Mouse (Mus musculus) MEL (cell line): ENCODE measurements at regions not wholly inside any gene's neighbourhood (a gene's known extent, or its start where the extent isn't known, plus 50 kb on each side); places are given as distances from the start of the nearest gene placed in this dataset.
A peak's percentile ranks its signal among the peaks of the same experiment; 100 is the strongest.

Experiments used
- DNase-seq: peaks from one replicate; pipeline ENCODE4 v3.0.0; 2011; ENCODE audit warnings: low read depth, low spot score
- H3K27ac ChIP-seq: 2 replicates; pipeline ENCODE4 v1.5.1; 2012; ENCODE audit warnings: low read depth, mild to moderate bottlenecking, control low read depth, low read length, moderate library complexity; ENCODE audit not compliant: control insufficient read depth
- H3K27me3 ChIP-seq, 2 experiments: fragments of 150-350 bp in 1 of 2; sonication (generic) in 1 of 2; 2 replicates each; pipeline ENCODE4 v1.6.1; 2012; ENCODE audit warnings: low read length in 2 of 2, mild to moderate bottlenecking in 2 of 2, improper control_type of control experiment in 1 of 2, moderate library complexity in 1 of 2; ENCODE audit not compliant: insufficient read depth in 2 of 2, control insufficient read depth in 1 of 2
- H3K36me3 ChIP-seq, 2 experiments: 2 replicates each; pipeline ENCODE4 v1.6.1; 2012 to 2014; ENCODE audit warnings: low read length in 2 of 2, improper control_type of control experiment in 1 of 2, inconsistent platforms in 1 of 2, mild to moderate bottlenecking in 1 of 2; ENCODE audit not compliant: insufficient read depth in 2 of 2, control insufficient read depth in 1 of 2
- H3K4me1 ChIP-seq, 2 experiments: fragments of 150-350 bp in 1 of 2; sonication (generic) in 1 of 2; 2 replicates each; pipeline ENCODE4 v1.6.1; 2012; ENCODE audit warnings: low read length in 2 of 2, improper control_type of control experiment in 1 of 2, mild to moderate bottlenecking in 1 of 2; ENCODE audit not compliant: insufficient read depth in 2 of 2, control insufficient read depth in 1 of 2
- H3K4me3 ChIP-seq, 2 experiments: fragments of 150-350 bp in 1 of 2; sonication (generic) in 1 of 2; 2 replicates each; pipeline ENCODE4 v1.5.1; 2012; ENCODE audit warnings: low read depth in 2 of 2, low read length in 2 of 2, mild to moderate bottlenecking in 2 of 2, moderate library complexity in 2 of 2, control low read depth in 1 of 2, improper control_type of control experiment in 1 of 2; ENCODE audit not compliant: control insufficient read depth in 1 of 2, insufficient read depth in 1 of 2
- H3K79me2 ChIP-seq: 2 replicates; pipeline ENCODE4 v1.6.1; 2012; ENCODE audit warnings: mild to moderate bottlenecking, low read length, moderate library complexity; ENCODE audit not compliant: control insufficient read depth, poor library complexity, insufficient read depth
- H3K9ac ChIP-seq: 2 replicates; pipeline ENCODE4 v1.6.1; 2012; ENCODE audit warnings: low read depth, mild to moderate bottlenecking, control low read depth, low read length, moderate library complexity; ENCODE audit not compliant: control insufficient read depth, poor library complexity, severe bottlenecking
- H3K9me3 ChIP-seq: fragments of 150-350 bp; sonication (generic); replicated peaks from 2 replicates; pipeline ENCODE4 v1.6.1; 2012; ENCODE audit warnings: mild to moderate bottlenecking, low read length, improper control_type of control experiment, moderate library complexity; ENCODE audit not compliant: insufficient read depth
- CHD1 ChIP-seq: IDR thresholded peaks from 2 replicates; pipeline ENCODE4 v1.6.1; 2012; ENCODE audit warnings: low read depth, mild to moderate bottlenecking, inconsistent platforms, low read length, improper control_type of control experiment
- E2F4 ChIP-seq: IDR thresholded peaks from 2 replicates; pipeline ENCODE4 v1.6.1; 2011; ENCODE audit warnings: low read depth, low read length, improper control_type of control experiment, borderline replicate concordance
- EP300 ChIP-seq, 2 experiments: IDR thresholded peaks; 2 replicates each; pipeline ENCODE4 v1.6.1; 2011; ENCODE audit warnings: improper control_type of control experiment in 2 of 2, low read length in 2 of 2, low read depth in 1 of 2, mild to moderate bottlenecking in 1 of 2
- GABPA ChIP-seq: IDR thresholded peaks from 2 replicates; pipeline ENCODE4 v1.6.1; 2012; ENCODE audit warnings: low read depth, mild to moderate bottlenecking, inconsistent platforms, low read length, improper control_type of control experiment, moderate library complexity
- GATA1 ChIP-seq: IDR thresholded peaks from 2 replicates; pipeline ENCODE4 v1.6.1; 2011; ENCODE audit warnings: low read depth, low read length, improper control_type of control experiment
- MAFK ChIP-seq: IDR thresholded peaks from 2 replicates; pipeline ENCODE4 v1.6.1; 2011; ENCODE audit warnings: low read depth, mild to moderate bottlenecking, low read length, improper control_type of control experiment, borderline replicate concordance
- MAX ChIP-seq: IDR thresholded peaks from 2 replicates; pipeline ENCODE4 v1.6.1; 2011; ENCODE audit warnings: low read length, improper control_type of control experiment
- MXI1 ChIP-seq: IDR thresholded peaks from 2 replicates; pipeline ENCODE4 v1.6.1; 2011; ENCODE audit warnings: mild to moderate bottlenecking, low read depth, low read length, improper control_type of control experiment
- NELFE ChIP-seq: IDR thresholded peaks from 2 replicates; pipeline ENCODE4 v1.6.1; 2011; ENCODE audit warnings: low read depth, low read length, improper control_type of control experiment
- POLR2AphosphoS2 ChIP-seq: IDR thresholded peaks from 2 replicates; pipeline ENCODE4 v1.6.1; 2011; ENCODE audit warnings: low read length, improper control_type of control experiment
- POLR2AphosphoS5 ChIP-seq: IDR thresholded peaks from 2 replicates; pipeline ENCODE4 v1.6.1; 2012; ENCODE audit warnings: low read depth, borderline replicate concordance, mild to moderate bottlenecking, inconsistent platforms, low read length, moderate library complexity, mixed read lengths
- RCOR1 ChIP-seq: IDR thresholded peaks from 2 replicates; pipeline ENCODE4 v1.6.1; 2012; ENCODE audit warnings: low read depth, mild to moderate bottlenecking, inconsistent platforms, low read length, improper control_type of control experiment
- SIN3A ChIP-seq: IDR thresholded peaks from 2 replicates; pipeline ENCODE4 v1.6.1; 2012; ENCODE audit warnings: low read length, improper control_type of control experiment, inconsistent platforms
- TCF12 ChIP-seq: IDR thresholded peaks from 2 replicates; pipeline ENCODE4 v1.6.1; 2014; ENCODE audit warnings: low read depth, mild to moderate bottlenecking, inconsistent platforms, low read length, improper control_type of control experiment, moderate library complexity
- UBTF ChIP-seq: IDR thresholded peaks from 2 replicates; pipeline ENCODE4 v1.6.1; 2012; ENCODE audit warnings: low read depth, mild to moderate bottlenecking, inconsistent platforms, low read length, improper control_type of control experiment, moderate library complexity, borderline replicate concordance; ENCODE audit not compliant: insufficient read depth
- USF2 ChIP-seq, 2 experiments: IDR thresholded peaks; 2 replicates each; pipeline ENCODE4 v1.6.1; 2011 to 2012; ENCODE audit warnings: improper control_type of control experiment in 2 of 2, low read length in 2 of 2, borderline replicate concordance in 1 of 2, inconsistent platforms in 1 of 2, low read depth in 1 of 2, mild to moderate bottlenecking in 1 of 2; ENCODE audit not compliant: insufficient read depth in 1 of 2
- ZC3H11A ChIP-seq: IDR thresholded peaks from 2 replicates; pipeline ENCODE4 v1.6.1; 2012; ENCODE audit warnings: low read depth, mild to moderate bottlenecking, inconsistent platforms, low read length, improper control_type of control experiment
- ZMIZ1 ChIP-seq: IDR thresholded peaks from 2 replicates; pipeline ENCODE4 v1.6.1; 2012; ENCODE audit warnings: low read depth, mild to moderate bottlenecking, inconsistent platforms, low read length, improper control_type of control experiment, moderate library complexity
- ZNF384 ChIP-seq: IDR thresholded peaks from 2 replicates; pipeline ENCODE4 v1.6.1; 2012; ENCODE audit warnings: low read depth, mild to moderate bottlenecking, inconsistent platforms, low read length, improper control_type of control experiment

DNA sequence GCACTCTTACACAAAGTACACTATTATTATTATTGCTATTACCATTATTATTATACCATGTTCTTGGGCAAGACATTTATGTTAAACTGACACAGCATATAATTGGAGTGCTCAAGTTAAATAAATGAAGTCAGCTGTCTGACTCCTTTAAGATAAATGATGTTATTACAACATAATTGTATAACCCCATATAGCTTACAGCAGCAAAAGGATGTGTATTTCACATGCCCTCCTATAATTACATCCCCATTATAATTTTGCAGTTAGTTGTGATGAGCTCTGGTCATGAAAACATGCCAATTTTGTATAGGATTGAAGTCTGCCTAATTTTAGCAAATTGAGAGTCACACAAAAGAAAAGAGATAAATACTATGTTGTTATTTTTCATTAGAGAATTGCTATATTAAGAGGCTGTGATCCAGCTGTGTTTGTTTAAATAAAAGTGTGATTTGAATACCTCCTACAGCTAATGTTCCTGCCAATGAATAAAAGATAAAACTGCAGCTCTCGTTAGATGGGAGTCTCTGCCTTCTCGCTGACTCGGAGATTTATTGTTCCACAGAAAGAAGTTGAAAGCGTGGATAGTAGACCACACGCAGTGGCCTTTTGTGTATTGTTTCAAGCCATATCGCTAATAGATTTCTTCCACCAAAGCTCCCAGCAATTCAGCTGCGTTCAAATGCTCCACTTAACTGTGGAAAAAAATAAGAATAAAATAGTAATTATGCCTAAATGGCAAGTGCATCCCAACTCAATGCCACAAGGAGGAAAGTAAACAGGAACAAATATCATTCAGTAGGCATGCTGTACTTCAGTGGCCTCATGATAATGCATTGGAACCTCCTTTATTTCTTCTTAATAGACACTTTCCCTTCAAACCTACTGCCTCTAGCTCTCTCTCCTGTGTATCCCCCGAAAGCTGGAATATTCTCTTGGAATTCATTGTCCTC lies 194.9 kb upstream of the Gm10192 start:
- no peak for DNase-seq
- no peaks in the 10 kb centered on the region for H3K79me2 ChIP-seq
- H3K27ac ChIP-seq, result no peak overlapping the region
- H3K9ac ChIP-seq, result no peak overlapping the region
- H3K4me1 ChIP-seq, result no peaks in the 10 kb centered on the region
- no peaks in the 10 kb centered on the region for H3K27me3 ChIP-seq
- no peaks in the 10 kb centered on the region for H3K36me3 ChIP-seq
- no peaks in the 10 kb centered on the region for H3K9me3 ChIP-seq
- TF ChIP-seq GABPA (no peak), SIN3A (no peak), GATA1 (no peak), RCOR1 (no peak)
- TF ChIP-seq, all 39 proteins: peak for 0
- H3K4me3 ChIP-seq, result no peak overlapping the region

DNA sequence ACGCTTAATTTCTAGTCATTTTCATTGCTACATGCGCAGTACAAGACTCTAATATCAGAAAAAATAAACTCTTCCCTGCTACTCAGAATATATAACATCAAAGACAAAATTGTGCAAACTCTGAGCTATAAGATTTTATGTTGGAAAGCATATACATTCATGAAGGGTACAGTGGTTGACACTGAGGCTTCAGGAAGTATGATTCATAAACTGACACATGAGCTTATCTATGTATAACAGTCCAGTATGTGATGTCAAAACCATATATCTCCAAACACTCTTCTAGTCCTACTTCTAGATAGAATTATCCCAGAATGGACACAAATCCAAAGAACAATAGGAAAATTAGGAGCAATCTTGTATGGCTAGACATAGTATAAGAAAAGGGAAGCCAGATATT lies 177.5 kb upstream of the Gm10192 start:
- H3K36me3 ChIP-seq, result no peaks in the 10 kb centered on the region
- no peaks in the 10 kb centered on the region for H3K79me2 ChIP-seq
- TF ChIP-seq ZC3H11A (no peak), MAX (no peak), EP300 (IDR thresholded peaks at IDR 0.05; ENCODE audit: low read depth in 1 of 2, low read length in 2 of 2) (0 out of 4 replicates have a peak, but pooled peaks have one; percentile 5 to 21), ZNF384 (no peak), POLR2AphosphoS2 (no peak)
- no peak overlapping the region for H3K9ac ChIP-seq
- no peaks in the 10 kb centered on the region for H3K9me3 ChIP-seq
- no peaks in the 10 kb centered on the region for H3K27me3 ChIP-seq
- no peaks in the 10 kb centered on the region for H3K4me1 ChIP-seq
- DNase-seq, result no peak
- no peak overlapping the region for H3K27ac ChIP-seq
- H3K4me3 ChIP-seq, result no peak overlapping the region

DNA sequence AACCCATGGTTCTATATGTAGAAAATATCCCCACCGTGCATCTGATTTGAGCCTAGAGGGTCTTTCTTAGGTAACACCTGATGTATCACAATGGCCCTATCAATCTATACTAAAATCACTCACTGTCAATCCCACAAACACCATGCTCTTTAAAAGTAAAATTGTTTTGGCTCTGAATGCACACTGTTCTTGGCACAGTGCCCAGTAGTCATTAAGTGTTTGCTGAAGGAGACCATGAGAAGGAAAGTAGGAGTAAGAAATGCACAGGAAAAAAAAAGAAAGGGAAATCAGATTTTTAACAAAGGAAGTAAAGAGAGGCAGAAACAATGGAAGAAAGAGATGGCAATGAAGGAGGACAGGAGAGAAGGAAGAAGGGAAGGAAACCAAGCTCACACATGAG lies 175.0 kb upstream of the Gm10192 start:
- Histone ChIP-seq H3K9ac (no peak overlapping the region), H3K9me3 (no peaks in the 10 kb centered on the region), H3K27ac (no peak overlapping the region), H3K4me1 (no peaks in the 10 kb centered on the region), H3K36me3 (no peaks in the 10 kb centered on the region), H3K27me3 (no peaks in the 10 kb centered on the region), H3K4me3 (no peak overlapping the region), H3K79me2 (no peaks in the 10 kb centered on the region)
- peak; percentile 5 for DNase-seq
- no peak for TF ChIP-seq MAX
- TF ChIP-seq CHD1, result no peak
- TF ChIP-seq ZNF384, result no peak
- TF ChIP-seq POLR2AphosphoS2, result no peak
- no peak for TF ChIP-seq USF2 (IDR thresholded peaks at IDR 0.05; ENCODE audit: borderline replicate concordance in 1 of 2, insufficient read depth in 1 of 2, low read depth in 1 of 2, low read length in 2 of 2)
- no peak for TF ChIP-seq UBTF
- TF ChIP-seq MAFK, result no peak
- no peak for TF ChIP-seq TCF12
- TF ChIP-seq ZMIZ1, result no peak
- no peak for TF ChIP-seq E2F4
- TF ChIP-seq NELFE, result no peak
- no peak for TF ChIP-seq SIN3A
- no peak for TF ChIP-seq MXI1
- TF ChIP-seq POLR2AphosphoS5, result no peak
- no peak for TF ChIP-seq GATA1
